Mouse (Mus musculus): ENCODE data around the gene Spdye4a. TPM values are rescaled to one million over a fixed set of nuclear protein-coding genes. Genes with fewer than 3 reads are reported as not detected.
A peak's percentile ranks its signal among the peaks of the same experiment; 100 is the strongest.
"Not testable (repeated sequence)": the region's sequence is repeated elsewhere in the genome, so short reads cannot be mapped to it uniquely, and the experiment has no call there.

The Spdye4a gene
- total and polyA plus RNA-seq, 3 experiments, result not detected

DNA sequence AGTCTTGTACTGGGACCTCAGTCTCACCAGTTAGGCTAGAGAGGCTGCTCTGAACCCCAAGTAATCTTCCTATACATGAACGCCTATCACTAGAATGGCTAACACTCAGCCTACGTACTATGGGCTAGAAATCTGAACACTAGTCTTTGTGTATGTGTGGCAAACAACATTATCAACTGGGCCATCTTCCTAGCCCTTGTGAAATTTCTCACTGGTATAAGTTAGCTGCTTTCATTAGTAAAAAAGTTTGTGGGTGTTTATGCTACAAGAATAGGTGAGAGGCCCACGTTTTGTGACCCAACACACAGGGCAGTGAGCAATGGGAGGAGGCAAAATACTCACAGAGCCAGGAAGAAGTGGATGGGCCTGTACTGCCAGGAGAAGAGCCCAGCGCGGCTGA, 5.7 kb downstream of the Spdye4a start:
- ATAC-seq (ENCODE audit: extremely low read depth, insufficient number of reproducible peaks, low FRiP score, poor library complexity, severe bottlenecking) (no peak), DNase-seq (ENCODE audit: low spot score) (no peak)
- peaks cover 19% of the 10 kb centered on the region for H3K27me3 ChIP-seq (ENCODE audit: insufficient read depth, low read length)
- no peaks in the 10 kb centered on the region for H3K9me3 ChIP-seq (replicated peaks)
- TF ChIP-seq TAL1 (conservative IDR thresholded peaks at IDR 0.05; ENCODE audit: low read depth, low read length) (no peak), POLR2AphosphoS5 (IDR thresholded peaks at IDR 0.05; ENCODE audit: insufficient replicate concordance, low read depth, low read length) (no peak), CTCF (IDR thresholded peaks at IDR 0.05; ENCODE audit: low read depth, low read length) (no peak), GATA2 (IDR thresholded peaks at IDR 0.05; ENCODE audit: borderline replicate concordance, low read depth, low read length) (no peak), GATA1 (IDR thresholded peaks at IDR 0.05; ENCODE audit: borderline replicate concordance, low read length) (no peak)
- H3K36me3 ChIP-seq (replicated peaks), result no peaks in the 10 kb centered on the region
- 0 out of 2 replicates have a peak, but pooled peaks cover 3% of the 10 kb centered on the region for H3K4me1 ChIP-seq (ENCODE audit: insufficient read depth, low read depth, low read length)
- H3K4me3 ChIP-seq (ENCODE audit: low read depth, low read length), result no peak overlapping the region

- DNase-seq (ENCODE audit: low spot score) (no peak), ATAC-seq (ENCODE audit: extremely low read depth, insufficient number of reproducible peaks, low FRiP score, poor library complexity, severe bottlenecking) (no peak)
- TF ChIP-seq GATA2 (IDR thresholded peaks at IDR 0.05; ENCODE audit: borderline replicate concordance, low read depth, low read length) (no peak), CTCF (IDR thresholded peaks at IDR 0.05; ENCODE audit: low read depth, low read length) (no peak), GATA1 (IDR thresholded peaks at IDR 0.05; ENCODE audit: borderline replicate concordance, low read length) (no peak)
- Histone ChIP-seq H3K4me1 (ENCODE audit: insufficient read depth, low read depth, low read length) (0 out of 2 replicates have a peak, but pooled peaks cover 3% of the 10 kb centered on the region), H3K27me3 (ENCODE audit: insufficient read depth, low read length) (peaks cover 7% of the 10 kb centered on the region), H3K9me3 (replicated peaks) (peaks cover 2% of the 10 kb centered on the region), H3K36me3 (replicated peaks) (no peaks in the 10 kb centered on the region), H3K4me3 (ENCODE audit: low read depth, low read length) (no peak overlapping the region)
Measured at GRCm38 (mm10) chr5:143213832-143214231, 12.9 kb downstream of the Spdye4a start.

DNA sequence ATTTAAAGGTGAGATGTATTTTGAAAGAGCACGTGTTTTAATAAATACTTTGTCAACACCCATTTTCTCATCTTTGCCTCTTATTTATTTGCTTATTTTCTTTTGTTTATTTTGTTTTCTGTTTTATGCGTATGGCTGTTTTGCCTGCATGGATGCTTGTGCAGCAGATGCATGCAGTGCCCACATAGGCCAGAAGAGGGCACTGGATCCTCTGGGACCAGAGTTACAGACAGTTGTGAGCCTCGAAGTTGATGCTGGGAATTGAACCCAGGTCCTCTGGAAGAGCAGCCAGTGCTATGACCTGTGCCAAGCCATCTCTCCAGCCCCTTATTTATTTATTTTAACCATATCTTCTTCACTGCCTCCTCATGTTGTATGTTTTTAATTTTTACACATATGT, 21.7 kb downstream of the Spdye4a start:
- H3K4me1 ChIP-seq (ENCODE audit: insufficient read depth, low read depth, low read length), result no peaks in the 10 kb centered on the region
- peaks cover 10% of the 10 kb centered on the region for H3K9me3 ChIP-seq (replicated peaks)
- no peak overlapping the region for H3K4me3 ChIP-seq (ENCODE audit: low read depth, low read length)
- DNase-seq (ENCODE audit: low spot score), result no peak
- TF ChIP-seq TAL1 (conservative IDR thresholded peaks at IDR 0.05; ENCODE audit: low read depth, low read length) (no peak), CTCF (IDR thresholded peaks at IDR 0.05; ENCODE audit: low read depth, low read length) (0 out of 2 replicates have a peak, but pooled peaks have one; percentile 4)
- ATAC-seq (ENCODE audit: extremely low read depth, insufficient number of reproducible peaks, low FRiP score, poor library complexity, severe bottlenecking), result no peak
- H3K36me3 ChIP-seq (replicated peaks), result no peaks in the 10 kb centered on the region
- H3K27me3 ChIP-seq (ENCODE audit: insufficient read depth, low read length), result peaks cover 3% of the 10 kb centered on the region

DNA sequence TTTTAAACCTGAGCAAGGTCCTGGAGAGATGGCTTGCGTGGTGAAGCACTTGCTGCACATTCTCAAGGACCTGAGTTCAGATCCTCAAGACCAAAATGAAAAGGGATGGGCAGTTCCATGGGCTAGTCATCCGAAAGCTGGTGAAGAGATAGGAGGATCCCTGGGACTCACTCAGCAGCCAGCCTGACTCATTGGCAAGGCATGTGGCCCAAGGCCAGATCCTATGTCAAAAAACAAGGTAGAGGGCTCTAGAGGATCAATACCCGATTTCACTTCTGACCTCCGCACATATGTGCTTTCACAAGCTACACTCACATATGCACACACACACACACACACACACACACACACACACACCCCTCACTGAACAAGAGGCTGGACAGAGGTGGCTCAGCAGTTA, 30.2 kb downstream of the Spdye4a start:
- H3K36me3 ChIP-seq (replicated peaks), result no peaks in the 10 kb centered on the region
- H3K9me3 ChIP-seq (replicated peaks), result 0 out of 2 replicates have a peak, but pooled peaks cover 4% of the 10 kb centered on the region
- DNase-seq (ENCODE audit: low spot score) (no peak), ATAC-seq (ENCODE audit: extremely low read depth, insufficient number of reproducible peaks, low FRiP score, poor library complexity, severe bottlenecking) (no peak)
- H3K4me3 ChIP-seq (ENCODE audit: low read depth, low read length), result no peak overlapping the region
- no peaks in the 10 kb centered on the region for H3K4me1 ChIP-seq (ENCODE audit: insufficient read depth, low read depth, low read length)
- TF ChIP-seq POLR2AphosphoS5 (IDR thresholded peaks at IDR 0.05; ENCODE audit: insufficient replicate concordance, low read depth, low read length) (no peak), CTCF (IDR thresholded peaks at IDR 0.05; ENCODE audit: low read depth, low read length) (no peak), GATA2 (IDR thresholded peaks at IDR 0.05; ENCODE audit: borderline replicate concordance, low read depth, low read length) (no peak), GATA1 (IDR thresholded peaks at IDR 0.05; ENCODE audit: borderline replicate concordance, low read length) (no peak), TAL1 (conservative IDR thresholded peaks at IDR 0.05; ENCODE audit: low read depth, low read length) (no peak)
- peaks cover 22% of the 10 kb centered on the region for H3K27me3 ChIP-seq (ENCODE audit: insufficient read depth, low read length)

GRCm38 (mm10) chr5:143195166-143195565, 31.5 kb downstream of the Spdye4a start:
- Histone ChIP-seq H3K9me3 (replicated peaks) (0 out of 2 replicates have a peak, but pooled peaks cover 4% of the 10 kb centered on the region), H3K4me3 (ENCODE audit: low read depth, low read length) (no peak overlapping the region), H3K36me3 (replicated peaks) (no peaks in the 10 kb centered on the region), H3K4me1 (ENCODE audit: insufficient read depth, low read depth, low read length) (no peaks in the 10 kb centered on the region), H3K27me3 (ENCODE audit: insufficient read depth, low read length) (peaks cover 22% of the 10 kb centered on the region)
- DNase-seq (ENCODE audit: low spot score) (no peak), ATAC-seq (ENCODE audit: extremely low read depth, insufficient number of reproducible peaks, low FRiP score, poor library complexity, severe bottlenecking) (no peak)
- no peak for TF ChIP-seq TAL1 (conservative IDR thresholded peaks at IDR 0.05; ENCODE audit: low read depth, low read length)
- no peak for TF ChIP-seq GATA2 (IDR thresholded peaks at IDR 0.05; ENCODE audit: borderline replicate concordance, low read depth, low read length)
- no peak for TF ChIP-seq CTCF (IDR thresholded peaks at IDR 0.05; ENCODE audit: low read depth, low read length)
- no peak for TF ChIP-seq GATA1 (IDR thresholded peaks at IDR 0.05; ENCODE audit: borderline replicate concordance, low read length)
- TF ChIP-seq POLR2AphosphoS5 (IDR thresholded peaks at IDR 0.05; ENCODE audit: insufficient replicate concordance, low read depth, low read length), result no peak

- not testable (repeated sequence) for H3K4me3 ChIP-seq (ENCODE audit: low read depth, low read length); ATAC-seq (ENCODE audit: extremely low read depth, insufficient number of reproducible peaks, low FRiP score, poor library complexity, severe bottlenecking); H3K4me1 ChIP-seq (ENCODE audit: insufficient read depth, low read depth, low read length); DNase-seq (ENCODE audit: low spot score); H3K9me3 ChIP-seq (replicated peaks); H3K36me3 ChIP-seq (replicated peaks)
- peaks cover 22% of the 10 kb centered on the region for H3K27me3 ChIP-seq (ENCODE audit: insufficient read depth, low read length)
Measured at GRCm38 (mm10) chr5:143194747-143195146, 31.9 kb downstream of the Spdye4a start.

DNA sequence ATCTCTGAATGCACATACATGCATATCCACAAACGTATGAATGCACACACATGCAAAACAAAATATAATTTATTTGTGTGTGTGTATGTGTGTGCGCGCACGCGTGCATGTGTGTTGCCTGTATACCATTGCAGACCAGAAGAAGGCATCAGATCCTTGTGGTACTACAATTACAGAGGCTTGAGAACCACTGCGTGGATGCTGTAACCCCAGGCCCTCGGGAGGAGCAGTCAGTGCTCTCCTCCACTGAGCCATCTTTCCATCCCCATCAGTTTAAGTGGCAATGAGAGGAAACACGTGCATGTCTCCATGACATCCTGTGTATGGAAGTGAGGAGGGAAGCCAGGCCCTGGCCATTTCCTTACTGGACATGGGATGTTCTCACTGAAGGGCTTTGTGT, 33.9 kb downstream of the Spdye4a start:
- H3K4me3 ChIP-seq (ENCODE audit: low read depth, low read length), result no peak overlapping the region
- no peak for DNase-seq (ENCODE audit: low spot score)
- no peaks in the 10 kb centered on the region for H3K4me1 ChIP-seq (ENCODE audit: insufficient read depth, low read depth, low read length)
- H3K36me3 ChIP-seq (replicated peaks), result no peaks in the 10 kb centered on the region
- TF ChIP-seq GATA2 (IDR thresholded peaks at IDR 0.05; ENCODE audit: borderline replicate concordance, low read depth, low read length), result no peak
- TF ChIP-seq CTCF (IDR thresholded peaks at IDR 0.05; ENCODE audit: low read depth, low read length), result no peak
- no peak for TF ChIP-seq POLR2AphosphoS5 (IDR thresholded peaks at IDR 0.05; ENCODE audit: insufficient replicate concordance, low read depth, low read length)
- no peak for TF ChIP-seq GATA1 (IDR thresholded peaks at IDR 0.05; ENCODE audit: borderline replicate concordance, low read length)
- TF ChIP-seq TAL1 (conservative IDR thresholded peaks at IDR 0.05; ENCODE audit: low read depth, low read length), result no peak
- no peaks in the 10 kb centered on the region for H3K9me3 ChIP-seq (replicated peaks)
- ATAC-seq (ENCODE audit: extremely low read depth, insufficient number of reproducible peaks, low FRiP score, poor library complexity, severe bottlenecking), result no peak
- H3K27me3 ChIP-seq (ENCODE audit: insufficient read depth, low read length), result peaks cover 19% of the 10 kb centered on the region

DNA sequence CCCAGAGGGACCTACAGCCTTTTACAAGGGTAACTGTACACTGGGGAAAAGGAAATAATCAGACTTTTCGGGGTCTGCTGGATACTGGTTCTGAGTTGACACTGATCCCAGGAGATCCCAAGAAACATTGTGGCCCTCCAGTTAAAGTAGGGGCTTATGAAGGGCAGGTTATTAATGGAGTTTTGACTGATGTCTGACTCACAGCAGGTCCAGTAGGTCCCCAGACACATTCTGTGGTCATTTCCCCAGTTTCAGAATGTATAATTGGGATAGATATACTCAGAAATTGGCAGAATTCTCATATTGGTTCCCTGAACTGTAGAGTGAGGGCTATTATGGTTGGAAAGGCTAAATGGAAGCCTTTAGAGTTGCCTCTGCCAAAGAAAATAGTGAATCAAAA, 38.7 kb downstream of the Spdye4a start:
- H3K27me3 ChIP-seq (ENCODE audit: insufficient read depth, low read length); H3K4me3 ChIP-seq (ENCODE audit: low read depth, low read length); H3K36me3 ChIP-seq (replicated peaks); H3K4me1 ChIP-seq (ENCODE audit: insufficient read depth, low read depth, low read length); H3K9me3 ChIP-seq (replicated peaks); DNase-seq (ENCODE audit: low spot score); ATAC-seq (ENCODE audit: extremely low read depth, insufficient number of reproducible peaks, low FRiP score, poor library complexity, severe bottlenecking): not testable (repeated sequence)

Data from G1E (cell line).